Mouse (Mus musculus): ENCODE results near the gene Prrt4. TPM values are rescaled to one million over a fixed set of nuclear protein-coding genes. Genes with fewer than 3 reads are reported as not detected.

Gene Prrt4
- total and polyA plus RNA-seq, 2 experiments from 2014 or later: 12.1 to 23.5 TPM

DNA sequence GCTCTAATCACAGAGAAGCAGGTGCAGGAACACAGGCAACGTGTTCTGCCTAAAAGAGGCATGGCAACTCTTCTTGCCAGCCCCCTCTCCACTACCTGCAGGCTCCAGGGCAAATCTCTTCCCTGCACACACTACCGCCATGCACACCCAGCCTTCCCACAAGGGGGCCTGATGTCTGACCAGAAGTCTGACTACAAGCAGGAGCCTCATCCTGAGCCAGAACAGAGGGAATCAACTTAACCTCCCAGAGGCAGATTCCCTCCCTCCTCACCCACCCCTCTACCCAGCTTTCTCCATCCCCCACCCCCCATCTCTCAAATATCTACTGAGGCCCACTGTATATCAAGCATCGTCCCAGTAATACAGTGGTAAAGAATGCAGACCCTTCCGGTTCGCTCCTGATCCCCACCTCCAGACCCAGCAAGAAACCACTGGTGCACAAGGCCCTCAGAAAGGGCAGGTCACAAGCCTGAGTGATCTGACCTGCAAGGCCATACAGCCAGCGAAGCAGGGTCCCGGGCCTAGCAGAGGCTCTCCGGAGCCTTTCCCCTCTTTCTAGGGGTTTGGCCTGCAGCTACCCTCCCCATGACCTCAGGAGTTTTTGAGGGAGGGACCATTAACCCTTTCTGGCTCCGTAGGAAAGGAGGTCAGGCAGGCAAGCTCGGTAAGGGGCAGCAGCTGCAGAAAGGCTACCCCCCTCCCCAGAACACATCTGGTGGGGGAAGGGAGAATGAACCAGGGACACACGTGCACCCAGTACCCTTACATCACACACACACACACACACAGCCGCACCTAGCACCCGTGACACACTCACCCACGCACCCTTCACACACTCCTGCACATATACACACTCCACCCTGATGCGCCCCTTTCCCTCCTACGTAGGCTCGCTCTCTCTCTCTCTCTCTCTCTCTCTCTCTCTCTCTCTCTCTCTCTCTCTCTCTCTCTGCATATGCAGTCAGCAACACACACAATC lies 1.2 kb downstream of the Prrt4 start:
- DNase-seq (no peak), ATAC-seq (peak; percentile 71)
- Histone ChIP-seq H3K4me1 (ENCODE audit: insufficient read depth) (no peaks in the 10 kb centered on the region), H3K27ac (ENCODE audit: low read depth, low read length) (peak overlapping the region; percentile 89; the same call in 1 of the 2 replicates), H3K27me3 (ENCODE audit: insufficient read depth, low read length) (no peaks in the 10 kb centered on the region), H3K4me2 (ENCODE audit: low read depth) (peak overlapping the region; percentile 75), H3K9me3 (ENCODE audit: low read length) (no peaks in the 10 kb centered on the region), H3K36me3 (ENCODE audit: insufficient read depth) (peaks cover 4% of the 10 kb centered on the region; the same call in 1 of the 2 replicates), H3K9ac (peak overlapping the region; percentile 88), H3K4me3 (ENCODE audit: low read depth, low read length) (peak overlapping the region; percentile 73)
- TF ChIP-seq CTCF (IDR thresholded peaks at IDR 0.05; ENCODE audit: low read depth): peak; percentile 37
- 17% methylated on average over 17 of the region's 17 CpGs for WGBS

DNA sequence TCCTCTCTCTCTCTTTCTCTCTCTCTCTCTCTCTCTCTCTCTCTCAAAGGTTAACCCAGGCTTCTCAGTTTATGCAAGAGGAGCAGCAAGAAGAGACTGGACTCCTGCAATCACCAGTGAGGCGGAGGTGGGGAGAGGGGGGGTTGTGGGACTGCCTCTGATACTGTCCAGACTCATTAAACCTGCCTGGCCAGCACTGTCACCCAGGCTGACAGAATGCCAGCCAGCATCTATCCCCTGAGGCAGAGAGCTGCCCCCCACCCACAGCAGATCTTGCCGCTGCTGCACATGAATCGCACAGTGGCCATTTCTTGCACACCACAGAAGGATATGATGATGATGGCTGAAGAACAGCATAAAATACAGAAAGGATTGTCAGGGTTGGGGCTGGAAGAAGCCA lies 4.3 kb downstream of the Prrt4 start:
- DNase-seq: no peak
- Histone ChIP-seq H3K36me3 (ENCODE audit: insufficient read depth) (peaks cover 4% of the 10 kb centered on the region; the same call in 1 of the 2 replicates), H3K9me3 (ENCODE audit: low read length) (no peaks in the 10 kb centered on the region), H3K4me2 (ENCODE audit: low read depth) (no peak overlapping the region), H3K9ac (no peak overlapping the region), H3K4me1 (ENCODE audit: insufficient read depth) (no peaks in the 10 kb centered on the region), H3K4me3 (ENCODE audit: low read depth, low read length) (no peak overlapping the region), H3K27ac (ENCODE audit: low read depth, low read length) (no peak overlapping the region), H3K27me3 (ENCODE audit: insufficient read depth, low read length) (peaks cover 3% of the 10 kb centered on the region; the same call in 1 of the 2 replicates)
- ATAC-seq: no peak
- 89% methylated on average over 3 of the region's 3 CpGs for WGBS
- no peak for TF ChIP-seq CTCF (IDR thresholded peaks at IDR 0.05; ENCODE audit: low read depth)

DNA sequence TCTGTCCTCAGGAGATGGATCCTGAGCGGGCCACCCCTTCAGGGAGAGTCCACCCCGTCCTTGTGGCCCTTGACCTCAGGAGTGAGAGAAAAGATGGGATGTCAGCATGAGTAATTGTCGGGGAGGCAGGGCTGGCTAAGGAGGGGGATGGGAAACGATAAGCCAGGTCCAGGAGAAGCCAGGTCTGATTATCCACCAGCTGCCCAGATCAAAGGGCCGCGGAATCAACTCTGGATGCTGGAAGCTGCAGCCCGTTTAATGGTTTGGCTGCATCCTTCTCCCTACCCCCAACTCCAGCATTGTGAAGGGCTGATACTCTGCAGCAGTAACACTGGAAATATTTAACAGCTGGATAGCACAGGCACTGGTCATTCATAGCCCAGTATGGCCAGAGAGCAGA lies 5.0 kb downstream of the Prrt4 start:
- Histone ChIP-seq H3K4me2 (ENCODE audit: low read depth) (no peak overlapping the region), H3K9me3 (ENCODE audit: low read length) (no peaks in the 10 kb centered on the region), H3K27me3 (ENCODE audit: insufficient read depth, low read length) (peaks cover 10% of the 10 kb centered on the region; the same call in 1 of the 2 replicates), H3K4me1 (ENCODE audit: insufficient read depth) (no peaks in the 10 kb centered on the region), H3K4me3 (ENCODE audit: low read depth, low read length) (no peak overlapping the region), H3K36me3 (ENCODE audit: insufficient read depth) (peaks cover 4% of the 10 kb centered on the region; the same call in 1 of the 2 replicates), H3K27ac (ENCODE audit: low read depth, low read length) (no peak overlapping the region), H3K9ac (no peak overlapping the region)
- ATAC-seq (no peak), DNase-seq (no peak)
- TF ChIP-seq CTCF (IDR thresholded peaks at IDR 0.05; ENCODE audit: low read depth): no peak
- 29% methylated on average over 7 of the region's 7 CpGs for WGBS

DNA sequence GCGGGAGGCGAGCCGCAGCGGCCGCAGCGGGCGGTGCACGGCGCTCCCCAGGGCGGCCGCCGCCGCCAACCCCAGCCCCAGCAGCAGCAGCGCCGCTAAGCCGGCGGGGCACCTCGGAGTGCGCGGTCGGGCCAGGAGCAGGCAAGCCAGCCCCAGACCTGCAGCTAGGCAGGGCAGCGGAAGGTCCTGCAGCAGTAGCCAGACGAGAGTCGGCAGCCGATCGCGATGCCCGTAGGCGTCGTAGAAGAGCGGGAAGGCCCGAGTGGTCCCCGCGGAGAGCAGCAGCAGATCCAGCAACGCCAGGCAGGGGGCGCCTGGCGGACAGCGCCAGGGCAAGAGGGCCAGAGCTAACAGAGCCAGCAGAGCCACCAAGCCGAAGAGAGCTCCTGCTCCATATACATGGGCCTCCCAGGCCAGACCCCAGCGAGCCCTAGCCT lies 8.4 kb downstream of the Prrt4 start:
- peaks cover 20% of the 10 kb centered on the region; the same call in 1 of the 2 replicates for H3K27me3 ChIP-seq (ENCODE audit: insufficient read depth, low read length)
- H3K9ac ChIP-seq: peak overlapping the region; percentile 66
- ATAC-seq (peak; percentile 82), DNase-seq (peak; percentile 86)
- no peaks in the 10 kb centered on the region for H3K9me3 ChIP-seq (ENCODE audit: low read length)
- peaks cover 4% of the 10 kb centered on the region; the same call in 1 of the 2 replicates for H3K36me3 ChIP-seq (ENCODE audit: insufficient read depth)
- H3K27ac ChIP-seq (ENCODE audit: low read depth, low read length): 0 out of 2 replicates have a peak overlapping the region, but pooled peaks have one; percentile 15
- TF ChIP-seq CTCF (IDR thresholded peaks at IDR 0.05; ENCODE audit: low read depth): peak; percentile 88
- peak overlapping the region; percentile 47 for H3K4me3 ChIP-seq (ENCODE audit: low read depth, low read length)
- peak overlapping the region; percentile 99 for H3K4me2 ChIP-seq (ENCODE audit: low read depth)
- no peaks in the 10 kb centered on the region for H3K4me1 ChIP-seq (ENCODE audit: insufficient read depth)
- under 1% methylated on average over 40 of the region's 40 CpGs for WGBS

DNA sequence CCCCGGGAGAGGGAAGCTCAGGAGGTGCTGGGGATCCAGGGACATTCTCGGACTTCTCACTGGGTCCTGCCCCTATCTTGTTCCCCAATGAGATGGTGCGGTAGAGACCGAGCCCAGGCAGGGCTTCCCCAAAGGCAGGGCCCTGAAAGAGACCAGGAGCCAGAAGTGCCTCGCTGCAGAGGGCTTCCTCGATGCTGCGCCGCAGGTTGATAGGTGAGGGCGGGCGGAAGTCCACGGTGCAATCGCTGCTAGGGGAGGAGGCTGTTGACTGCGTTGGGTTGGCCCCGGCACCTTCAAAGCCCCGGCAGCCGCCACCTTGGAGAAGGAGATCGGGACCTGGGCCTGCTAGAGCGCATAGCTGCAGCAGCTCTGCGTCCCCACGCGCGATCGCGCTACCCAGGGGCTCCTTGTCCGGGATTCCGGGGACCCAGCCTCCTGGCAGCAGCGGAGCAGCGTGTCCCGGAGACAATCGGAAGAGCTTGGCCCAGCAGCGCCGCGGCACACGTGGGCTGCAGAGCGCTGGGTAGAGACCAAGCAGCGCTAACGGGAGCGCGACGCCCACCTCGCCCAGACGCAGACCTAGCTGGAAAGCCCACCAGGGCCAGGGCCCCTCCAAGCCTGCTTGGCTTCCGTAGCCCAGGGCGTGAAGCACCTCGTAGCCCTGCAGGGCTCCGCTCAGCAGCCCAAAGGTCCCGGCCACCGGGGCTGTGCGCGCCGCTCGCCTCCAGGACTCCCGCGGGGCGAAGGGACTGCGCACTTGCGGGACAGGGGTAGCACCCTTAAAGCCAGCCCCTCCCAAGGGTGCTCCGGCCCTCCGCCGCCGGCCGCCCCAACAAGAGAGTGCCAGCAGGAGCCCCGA lies 9.1 kb downstream of the Prrt4 start:
- no peaks in the 10 kb centered on the region for H3K4me1 ChIP-seq (ENCODE audit: insufficient read depth)
- no peak for TF ChIP-seq CTCF (IDR thresholded peaks at IDR 0.05; ENCODE audit: low read depth)
- ATAC-seq: peak; percentile 58
- peak overlapping the region; percentile 66 for H3K9ac ChIP-seq
- H3K4me2 ChIP-seq (ENCODE audit: low read depth): peak overlapping the region; percentile 99
- 0 out of 2 replicates have a peak overlapping the region, but pooled peaks have one; percentile 15 for H3K27ac ChIP-seq (ENCODE audit: low read depth, low read length)
- peak overlapping the region; percentile 47 for H3K4me3 ChIP-seq (ENCODE audit: low read depth, low read length)
- H3K27me3 ChIP-seq (ENCODE audit: insufficient read depth, low read length): peaks cover 20% of the 10 kb centered on the region; the same call in 1 of the 2 replicates
- no peaks in the 10 kb centered on the region for H3K9me3 ChIP-seq (ENCODE audit: low read length)
- DNase-seq: peak; percentile 64
- H3K36me3 ChIP-seq (ENCODE audit: insufficient read depth): peaks cover 1% of the 10 kb centered on the region; the same call in 1 of the 2 replicates
- WGBS: 4% methylated on average over 63 of the region's 63 CpGs

DNA sequence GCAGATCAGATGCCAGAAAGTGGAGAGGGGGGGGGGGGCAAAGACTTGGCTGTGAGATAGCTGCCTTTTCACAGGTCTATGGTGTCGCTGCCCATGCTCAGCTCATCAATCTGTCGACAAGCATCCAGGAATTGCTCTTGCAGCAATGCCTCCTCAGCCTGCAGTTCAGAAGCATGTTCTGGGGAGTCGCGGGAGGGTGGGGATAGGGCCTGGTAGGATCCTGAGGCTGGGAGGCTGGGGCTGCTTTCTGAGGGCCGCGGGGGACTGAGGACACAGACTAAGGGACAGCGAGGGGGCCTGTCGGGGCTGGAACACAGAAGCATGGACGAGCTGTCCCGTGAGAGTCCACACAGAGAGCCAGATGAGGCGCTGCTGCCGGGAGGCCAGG lies 9.7 kb downstream of the Prrt4 start:
- DNase-seq: no peak
- H3K9ac ChIP-seq: no peak overlapping the region
- WGBS: 10% methylated on average over 12 of the region's 12 CpGs
- H3K4me2 ChIP-seq (ENCODE audit: low read depth): peak overlapping the region; percentile 99
- H3K4me1 ChIP-seq (ENCODE audit: insufficient read depth): no peaks in the 10 kb centered on the region
- no peak for ATAC-seq
- TF ChIP-seq CTCF (IDR thresholded peaks at IDR 0.05; ENCODE audit: low read depth): no peak
- no peaks in the 10 kb centered on the region for H3K9me3 ChIP-seq (ENCODE audit: low read length)
- no peaks in the 10 kb centered on the region; the same call in 1 of the 2 replicates for H3K36me3 ChIP-seq (ENCODE audit: insufficient read depth)
- peaks cover 20% of the 10 kb centered on the region; the same call in 1 of the 2 replicates for H3K27me3 ChIP-seq (ENCODE audit: insufficient read depth, low read length)
- no peak overlapping the region for H3K27ac ChIP-seq (ENCODE audit: low read depth, low read length)
- peak overlapping the region; percentile 47; the same call in 1 of the 2 replicates for H3K4me3 ChIP-seq (ENCODE audit: low read depth, low read length)
